Mouse (Mus musculus) liver, embryonic 16.5 days (tissue): ENCODE results near the gene Slc22a8. TPM values are rescaled to one million over a fixed set of nuclear protein-coding genes. Genes with fewer than 3 reads are reported as not detected.

Experiments used
- ATAC-seq: fragments of 200-750 bp; cut with Nextera tagmentation; 2 replicates; pipeline ENCODE4 v1.8.0; 2017; ENCODE audit warnings: low read depth, mild to moderate bottlenecking, moderate number of reproducible peaks, moderate library complexity
- H3K27ac ChIP-seq: fragments of 300-500 bp; sonication (generic); 2 replicates; pipeline ENCODE4 v1.5.1; 2014; ENCODE audit warnings: mild to moderate bottlenecking, low read length
- H3K27me3 ChIP-seq: fragments of 300-500 bp; sonication (generic); 2 replicates; pipeline ENCODE4 v1.6.1; 2014; ENCODE audit warnings: low read depth, low read length, mixed read lengths; ENCODE audit not compliant: control insufficient read depth, insufficient read depth
- H3K36me3 ChIP-seq: fragments of 300-500 bp; sonication (generic); 2 replicates; pipeline ENCODE4 v1.6.1; 2014; ENCODE audit warnings: mild to moderate bottlenecking; ENCODE audit not compliant: control insufficient read depth, insufficient read depth
- H3K4me1 ChIP-seq: fragments of 300-500 bp; sonication (generic); 2 replicates; pipeline ENCODE4 v1.6.1; 2014; ENCODE audit warnings: low read depth, low read length, mixed read lengths; ENCODE audit not compliant: control insufficient read depth
- H3K4me2 ChIP-seq: fragments of 300-500 bp; sonication (generic); 2 replicates; pipeline ENCODE4 v1.6.1; 2014; ENCODE audit warnings: low read depth, low read length, mixed read lengths
- H3K4me3 ChIP-seq: fragments of 300-500 bp; sonication (generic); 2 replicates; pipeline ENCODE4 v1.5.1; 2014; ENCODE audit warnings: low read depth, mild to moderate bottlenecking, low read length
- H3K9ac ChIP-seq: fragments of 300-500 bp; sonication (generic); 2 replicates; pipeline ENCODE4 v1.6.1; 2014; ENCODE audit warnings: low read depth, low read length
- H3K9me3 ChIP-seq: fragments of 300-500 bp; sonication (generic); replicated peaks from 2 replicates; pipeline ENCODE4 v1.6.1; 2016; ENCODE audit warnings: low read length; ENCODE audit not compliant: control insufficient read depth
- WGBS: fragments of 180-500 bp; shearing (Covaris S2); extraction: QIAGEN DNeasy Blood & Tissue Kit; methylation state at CpG from one replicate; pipeline ENCODE4 v1.1.7; 2014; ENCODE audit not compliant: insufficient replicate concordance; 5-methylcytosine and 5-hydroxymethylcytosine counted together
- polyA plus RNA-seq: library from polyadenylated mRNA; unstranded; fragments of >200 nt; fragmentation: Nextera tagmentation; extraction: Ambion mirVana; gene quantifications from 2 replicates; pipeline ENCODE4 v1.2.1, GENCODE M21; 2015

Slc22a8 gene
- polyA plus RNA-seq, 1 experiment from 2014 or later: 2.4 TPM

DNA sequence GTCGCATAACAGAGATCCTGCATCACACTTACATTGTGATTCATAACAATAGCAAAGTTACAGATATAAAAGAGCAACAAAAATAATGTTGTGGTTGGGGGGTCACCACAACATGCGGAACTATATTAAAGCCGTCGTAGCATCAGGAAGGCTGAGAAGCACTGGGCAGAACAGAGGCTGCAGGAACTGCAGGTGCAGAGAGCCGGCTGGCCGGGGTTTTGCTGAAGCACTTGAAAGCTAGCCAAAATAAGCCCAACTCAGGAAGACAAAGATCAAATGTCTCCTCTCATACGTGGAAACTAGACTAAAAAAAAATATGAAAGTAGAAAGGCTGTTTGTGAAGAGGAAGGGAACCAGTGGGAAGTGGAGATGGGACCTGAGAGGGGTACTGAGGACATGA lies 19.3 kb upstream of the Slc22a8 start:
- ATAC-seq: no peak
- no peak overlapping the region for H3K9ac ChIP-seq
- no peak overlapping the region for H3K27ac ChIP-seq
- H3K4me1 ChIP-seq: no peaks in the 10 kb centered on the region; the same call in 1 of the 2 replicates
- no peaks in the 10 kb centered on the region for H3K9me3 ChIP-seq
- WGBS: 45% methylated on average over 7 of the region's 7 CpGs
- H3K36me3 ChIP-seq: no peaks in the 10 kb centered on the region
- no peaks in the 10 kb centered on the region for H3K27me3 ChIP-seq
- H3K4me3 ChIP-seq: no peak overlapping the region
- H3K4me2 ChIP-seq: no peak overlapping the region

DNA sequence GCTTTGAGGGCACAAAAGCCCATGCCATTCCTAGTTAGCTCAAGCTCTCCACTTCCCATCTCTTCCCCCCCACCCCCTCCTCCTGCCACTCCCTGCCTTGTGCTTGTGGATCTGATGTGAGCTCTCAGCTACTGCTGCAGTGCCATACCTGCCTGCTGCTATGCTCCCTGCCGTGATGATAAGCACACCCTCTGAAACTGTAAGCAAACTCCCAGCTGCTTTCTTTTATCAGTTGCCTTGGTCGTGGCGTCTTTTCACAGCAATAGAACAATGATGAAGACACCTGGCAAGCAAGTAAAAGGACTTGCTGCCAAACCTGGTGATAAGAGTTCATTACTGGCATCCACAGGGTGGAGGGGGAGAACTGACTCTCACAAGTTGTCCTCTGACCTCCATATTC lies 18.6 kb upstream of the Slc22a8 start:
- WGBS: 15% methylated on average over 3 of the region's 3 CpGs
- H3K4me1 ChIP-seq: no peaks in the 10 kb centered on the region; the same call in 1 of the 2 replicates
- no peak overlapping the region for H3K9ac ChIP-seq
- ATAC-seq: no peak
- H3K27me3 ChIP-seq: no peaks in the 10 kb centered on the region
- no peaks in the 10 kb centered on the region for H3K9me3 ChIP-seq
- H3K4me3 ChIP-seq: no peak overlapping the region
- no peaks in the 10 kb centered on the region for H3K36me3 ChIP-seq
- no peak overlapping the region for H3K27ac ChIP-seq
- no peak overlapping the region for H3K4me2 ChIP-seq

DNA sequence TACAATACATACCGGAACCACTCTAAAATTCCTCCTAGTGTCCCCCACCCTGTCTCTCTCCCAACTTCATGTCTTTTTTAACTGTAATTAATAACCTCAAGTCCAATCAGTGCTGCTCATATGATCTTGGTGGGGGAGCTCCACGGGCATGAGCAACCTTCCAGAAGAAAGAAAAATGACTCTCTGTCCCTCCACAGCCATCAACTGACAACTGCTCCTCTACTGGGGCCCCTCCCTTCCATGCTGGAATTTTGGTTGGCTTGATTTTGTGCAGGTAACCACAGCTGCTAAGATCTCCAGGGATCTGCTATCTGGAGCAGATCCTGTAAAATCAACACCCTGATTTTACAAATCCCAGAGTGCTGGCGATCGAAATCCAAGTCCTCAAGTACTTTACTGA lies 13.6 kb upstream of the Slc22a8 start:
- peaks cover 3% of the 10 kb centered on the region for H3K4me1 ChIP-seq
- no peak overlapping the region for H3K4me3 ChIP-seq
- H3K4me2 ChIP-seq: no peak overlapping the region
- 70% methylated on average over 4 of the region's 4 CpGs for WGBS
- ATAC-seq: no peak
- no peaks in the 10 kb centered on the region for H3K9me3 ChIP-seq
- H3K9ac ChIP-seq: no peak overlapping the region
- no peaks in the 10 kb centered on the region for H3K36me3 ChIP-seq
- no peak overlapping the region for H3K27ac ChIP-seq
- no peaks in the 10 kb centered on the region for H3K27me3 ChIP-seq

DNA sequence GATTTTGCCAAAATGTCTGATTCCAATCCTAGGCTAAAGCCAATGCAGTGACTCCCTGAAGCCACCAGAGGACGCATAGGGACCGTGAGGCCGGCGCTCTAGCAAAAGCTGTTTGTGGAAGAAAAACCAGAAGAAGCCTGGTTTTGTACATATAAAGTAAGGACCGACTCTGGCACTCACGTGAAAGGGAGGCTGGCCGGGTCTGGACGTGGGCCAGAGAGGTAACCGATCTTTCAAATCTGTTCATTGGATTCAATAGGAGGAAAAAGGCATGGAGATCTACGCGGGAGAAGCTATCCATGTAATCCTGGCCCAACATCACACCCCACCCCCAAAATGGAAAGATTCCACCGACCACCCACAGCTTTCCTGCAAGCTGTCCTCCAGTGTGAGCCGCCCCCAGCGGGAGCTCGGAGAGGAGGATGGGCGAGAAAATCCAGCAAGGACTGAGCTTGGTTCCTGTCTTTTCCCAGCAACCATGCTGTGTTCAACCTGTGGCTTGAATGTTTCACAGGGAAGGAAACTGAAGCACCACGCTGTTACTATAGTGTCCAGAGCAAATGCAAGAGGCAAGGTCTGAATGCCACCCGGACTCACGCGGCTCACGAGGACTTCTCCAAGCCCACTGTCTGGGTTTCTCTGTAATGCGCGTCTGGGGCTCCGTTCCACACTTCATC lies 12.6 kb upstream of the Slc22a8 start:
- Histone ChIP-seq H3K36me3 (no peaks in the 10 kb centered on the region), H3K4me1 (peaks cover 3% of the 10 kb centered on the region), H3K4me3 (0 out of 2 replicates have a peak overlapping the region, but pooled peaks have one; percentile 0), H3K27me3 (no peaks in the 10 kb centered on the region), H3K9me3 (no peaks in the 10 kb centered on the region), H3K4me2 (peak overlapping the region; percentile 46), H3K9ac (no peak overlapping the region), H3K27ac (no peak overlapping the region)
- ATAC-seq: peak; percentile 51; the same call in 1 of the 2 replicates
- WGBS: 16% methylated on average over 24 of the region's 24 CpGs

DNA sequence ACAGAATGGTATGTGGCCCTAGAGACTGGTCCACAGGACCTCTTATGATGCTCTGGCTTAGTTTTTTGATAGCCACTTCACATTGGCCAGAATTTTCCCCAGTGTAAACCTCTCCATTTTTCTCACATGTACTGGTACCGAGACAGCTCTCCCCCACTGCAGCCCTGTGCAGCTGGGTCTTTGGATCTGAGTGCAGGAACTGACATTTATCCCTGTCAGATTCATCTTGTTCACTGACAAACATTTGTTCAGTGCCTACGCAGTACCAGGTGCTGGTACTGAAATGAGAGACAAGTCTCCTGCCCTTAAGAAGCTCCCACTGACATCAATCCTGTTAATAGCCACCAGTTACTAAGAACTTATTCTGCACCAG lies 12.1 kb upstream of the Slc22a8 start:
- ATAC-seq: no peak

DNA sequence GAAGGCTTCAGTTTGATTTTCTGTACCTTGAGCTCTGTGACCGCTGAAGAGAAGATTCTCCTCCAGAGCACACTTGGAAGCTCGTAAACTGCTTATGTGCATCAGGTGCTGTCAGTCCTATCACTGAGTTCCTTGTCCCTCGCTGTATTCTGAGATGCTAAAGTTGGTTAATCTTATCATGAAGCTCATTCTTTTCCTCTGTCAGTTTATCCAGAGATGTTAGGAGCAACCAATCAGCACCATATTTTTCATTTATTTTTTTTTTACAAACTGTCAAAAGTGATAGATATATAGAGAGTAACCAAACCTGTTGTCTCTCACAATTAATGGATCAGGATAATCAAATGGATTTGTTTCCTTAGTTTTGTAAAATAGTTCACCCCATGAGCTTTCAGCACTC lies 5.8 kb upstream of the Slc22a8 start:
- H3K27me3 ChIP-seq: no peaks in the 10 kb centered on the region
- WGBS: 29% methylated on average over 3 of the region's 3 CpGs
- H3K4me3 ChIP-seq: no peak overlapping the region
- ATAC-seq: no peak
- no peak overlapping the region for H3K27ac ChIP-seq
- H3K9me3 ChIP-seq: no peaks in the 10 kb centered on the region
- H3K36me3 ChIP-seq: no peaks in the 10 kb centered on the region
- H3K4me1 ChIP-seq: no peaks in the 10 kb centered on the region
- no peak overlapping the region for H3K4me2 ChIP-seq
- H3K9ac ChIP-seq: no peak overlapping the region

More for the DNA sequence above, 12.1 kb upstream of the Slc22a8 start:
- WGBS: 77% methylated on average over 2 of the region's 2 CpGs
- H3K27me3 ChIP-seq: no peaks in the 10 kb centered on the region
- H3K36me3 ChIP-seq: no peaks in the 10 kb centered on the region
- H3K27ac ChIP-seq: no peak overlapping the region
- no peaks in the 10 kb centered on the region for H3K9me3 ChIP-seq
- no peak overlapping the region for H3K4me3 ChIP-seq
- H3K4me1 ChIP-seq: peaks cover 3% of the 10 kb centered on the region
- no peak overlapping the region for H3K9ac ChIP-seq
- no peak overlapping the region for H3K4me2 ChIP-seq

DNA sequence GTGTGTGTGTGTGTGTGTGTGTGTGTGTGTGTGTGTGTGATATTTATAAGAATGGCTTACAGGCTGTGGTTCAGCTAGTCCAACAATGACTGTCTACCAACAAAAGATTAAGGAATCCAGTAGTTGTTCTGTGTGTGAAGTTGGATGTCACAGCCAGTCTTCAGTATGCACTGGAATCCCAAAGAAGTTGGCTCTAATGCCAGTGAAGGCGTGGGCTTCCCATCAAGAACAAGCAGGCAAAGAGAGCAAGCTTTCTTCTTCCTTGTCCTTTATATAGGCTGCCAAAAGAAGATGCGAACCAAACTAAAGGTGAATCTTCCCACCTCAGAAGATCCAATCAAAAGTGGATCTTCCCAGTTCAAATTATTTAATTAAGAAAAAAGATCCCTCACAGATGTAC lies 5.2 kb upstream of the Slc22a8 start:
- H3K27me3 ChIP-seq: no peaks in the 10 kb centered on the region
- H3K4me2 ChIP-seq: no peak overlapping the region
- H3K27ac ChIP-seq: no peak overlapping the region
- H3K4me3 ChIP-seq: no peak overlapping the region
- no peak overlapping the region for H3K9ac ChIP-seq
- no peaks in the 10 kb centered on the region for H3K4me1 ChIP-seq
- no peaks in the 10 kb centered on the region for H3K36me3 ChIP-seq
- no peak for ATAC-seq
- no peaks in the 10 kb centered on the region for H3K9me3 ChIP-seq
- 67% methylated on average over 2 of the region's 2 CpGs for WGBS

DNA sequence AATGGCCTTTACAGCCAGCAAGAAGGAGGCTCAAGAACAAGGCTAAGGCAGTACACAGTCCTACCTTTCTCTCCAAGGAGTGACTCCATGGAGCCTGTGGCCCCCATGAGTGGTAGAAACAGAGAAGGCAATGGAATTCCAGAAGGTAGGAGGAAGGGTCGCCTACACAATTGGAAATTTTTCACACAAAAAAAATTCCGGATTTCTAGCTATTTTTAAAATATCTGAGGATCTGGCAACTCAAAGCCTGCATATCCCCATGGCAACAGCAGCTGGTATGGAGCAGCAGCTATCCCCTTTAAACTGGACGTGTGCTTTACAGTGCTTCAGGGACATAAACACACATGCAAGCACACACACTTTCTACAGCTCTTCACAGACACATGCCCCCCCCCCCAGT lies 4.7 kb upstream of the Slc22a8 start:
- ATAC-seq: no peak

DNA sequence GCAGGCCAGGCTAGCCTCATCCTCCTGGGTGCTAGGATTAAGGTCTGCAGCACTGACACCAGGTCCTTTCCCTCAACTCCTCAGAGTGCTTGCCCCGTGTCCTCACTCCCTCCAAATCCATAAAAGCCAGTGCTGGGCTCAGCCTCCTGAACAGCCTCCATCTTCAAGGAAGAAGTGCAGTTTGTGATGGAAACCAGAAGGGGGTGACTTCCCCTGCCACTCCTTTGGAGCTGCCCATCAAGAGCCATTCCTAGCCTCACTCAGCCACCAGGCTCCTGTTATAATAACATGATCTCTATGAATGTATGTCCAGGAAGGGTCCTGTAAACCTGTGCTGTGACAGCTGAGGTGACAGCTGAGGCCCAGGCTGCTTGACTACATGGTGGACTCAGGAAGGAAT lies 3.7 kb upstream of the Slc22a8 start:
- H3K9ac ChIP-seq: no peak overlapping the region
- H3K4me1 ChIP-seq: no peaks in the 10 kb centered on the region
- H3K4me2 ChIP-seq: no peak overlapping the region
- no peaks in the 10 kb centered on the region for H3K36me3 ChIP-seq
- WGBS: 60% methylated on average over 1 of the region's 1 CpGs
- ATAC-seq: no peak
- H3K27me3 ChIP-seq: no peaks in the 10 kb centered on the region
- H3K9me3 ChIP-seq: no peaks in the 10 kb centered on the region
- H3K27ac ChIP-seq: no peak overlapping the region
- no peak overlapping the region for H3K4me3 ChIP-seq

More for the DNA sequence above, 4.7 kb upstream of the Slc22a8 start:
- Histone ChIP-seq H3K4me1 (no peaks in the 10 kb centered on the region), H3K9ac (no peak overlapping the region), H3K4me2 (no peak overlapping the region), H3K4me3 (no peak overlapping the region), H3K27me3 (no peaks in the 10 kb centered on the region), H3K9me3 (no peaks in the 10 kb centered on the region), H3K36me3 (no peaks in the 10 kb centered on the region), H3K27ac (no peak overlapping the region)
- WGBS: 35% methylated on average over 3 of the region's 3 CpGs
